Mouse (Mus musculus): ENCODE data around the gene Rbfox2.
"Not testable (repeated sequence)": the region's sequence is repeated elsewhere in the genome, so short reads cannot be mapped to it uniquely, and the experiment has no call there.

Gene Rbfox2

DNA sequence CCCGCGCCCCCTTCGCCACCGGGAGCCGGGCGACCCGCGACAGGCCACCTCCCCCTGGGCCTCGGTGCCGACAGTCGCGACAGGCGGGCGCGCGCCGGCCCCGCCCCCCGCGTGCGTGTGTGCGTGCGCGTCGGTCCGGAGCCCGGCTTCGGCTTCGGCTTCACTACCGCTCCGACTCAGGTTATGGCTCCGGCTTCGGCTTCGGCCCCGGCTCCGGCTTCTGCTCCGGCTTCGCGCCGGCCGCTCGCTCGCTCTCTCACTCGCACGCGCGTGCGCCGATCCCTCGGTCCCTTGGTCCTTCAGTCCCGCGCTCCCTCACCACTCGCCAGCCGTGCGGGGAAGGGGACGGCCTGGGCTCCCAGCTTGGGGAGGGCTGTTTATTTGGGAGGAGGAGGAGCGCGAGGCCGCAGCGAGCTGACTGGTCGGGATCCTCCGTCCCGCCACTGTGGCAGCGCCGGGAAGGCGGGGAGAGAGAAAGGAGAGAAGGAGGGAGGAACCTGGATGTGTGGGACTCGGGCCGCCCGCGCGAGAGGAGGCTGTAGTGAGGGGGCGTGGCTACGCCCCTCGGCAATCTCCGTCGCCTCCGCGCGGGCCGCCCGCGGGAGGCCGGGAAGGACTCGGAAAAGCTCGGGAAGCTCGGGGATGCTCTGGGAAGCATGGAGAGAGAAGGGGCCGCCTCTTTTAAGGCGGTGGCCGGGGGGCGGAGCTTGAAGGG lies at the start of gene Rbfox2:
Gene Rbfox2, minus strand, starts transcription at position 458 of the 715 bp plus-strand sequence.
- in situ Hi-C loops (cut with MboI, MseI) = no loop called here

DNA sequence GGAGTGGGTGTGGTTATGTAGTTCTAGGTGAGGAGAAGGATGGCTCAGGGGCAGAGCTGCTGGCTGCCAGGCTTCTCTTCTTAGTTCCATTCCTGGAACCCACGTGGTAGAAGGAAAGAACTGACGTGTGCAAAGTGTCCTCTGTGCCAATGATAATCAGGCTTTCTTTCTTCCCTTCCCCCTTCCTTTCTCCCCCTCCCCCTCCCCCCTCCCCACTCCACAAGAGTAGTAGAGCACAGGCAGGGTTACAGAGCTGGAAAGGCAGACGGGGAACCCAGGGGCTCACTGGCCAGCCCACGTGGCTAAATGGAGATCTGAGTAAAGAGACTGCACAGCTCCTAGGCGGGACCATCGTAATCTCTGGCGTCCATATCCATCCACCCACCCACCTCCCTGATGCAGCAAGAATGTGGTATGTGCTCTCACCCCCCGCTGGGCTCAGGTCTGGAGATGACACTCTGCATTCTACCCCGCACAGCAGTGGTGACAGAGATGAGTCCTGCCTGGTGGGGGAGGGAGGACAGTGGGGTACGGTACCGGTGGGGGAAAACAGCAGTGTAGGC lies 49.5 kb upstream of the Rbfox2 start:
- in situ Hi-C loops (cut with MboI, MseI) = no loop called here

DNA sequence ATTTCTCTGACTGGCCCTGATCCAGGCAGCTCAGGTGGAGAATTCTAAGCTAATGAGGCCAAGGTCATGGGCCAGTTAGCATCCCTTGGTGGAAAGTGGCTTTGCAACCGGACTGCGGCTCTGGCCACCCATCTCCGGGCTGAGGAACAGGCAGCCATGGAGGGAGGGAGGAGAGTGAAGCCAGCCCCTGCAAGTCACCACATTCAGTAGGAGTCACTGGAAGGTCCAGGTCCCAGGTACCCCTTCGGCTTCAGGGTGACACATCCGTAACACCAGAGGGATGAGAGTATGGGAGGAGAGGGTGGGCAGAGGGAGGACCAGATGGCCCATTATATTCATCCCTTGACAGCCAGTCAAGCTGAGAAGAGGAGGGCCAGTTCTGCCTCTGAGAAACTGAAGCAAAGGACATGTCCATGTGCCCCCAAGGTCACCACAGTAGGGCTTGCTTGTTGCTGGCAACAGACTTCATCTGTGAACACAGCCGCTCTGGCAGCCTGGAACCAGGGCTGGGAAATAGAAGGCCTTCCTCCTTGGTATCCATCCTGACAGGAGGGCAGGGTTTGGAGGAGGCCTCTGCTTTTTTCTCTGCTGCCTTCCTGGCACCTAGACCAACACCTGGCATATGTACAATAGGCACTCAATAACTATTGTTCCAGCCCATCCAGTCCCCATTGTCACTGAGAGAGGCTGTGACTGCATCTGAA lies 48.2 kb upstream of the Rbfox2 start:
- in situ Hi-C loops (cut with MboI, MseI) = no loop called here

DNA sequence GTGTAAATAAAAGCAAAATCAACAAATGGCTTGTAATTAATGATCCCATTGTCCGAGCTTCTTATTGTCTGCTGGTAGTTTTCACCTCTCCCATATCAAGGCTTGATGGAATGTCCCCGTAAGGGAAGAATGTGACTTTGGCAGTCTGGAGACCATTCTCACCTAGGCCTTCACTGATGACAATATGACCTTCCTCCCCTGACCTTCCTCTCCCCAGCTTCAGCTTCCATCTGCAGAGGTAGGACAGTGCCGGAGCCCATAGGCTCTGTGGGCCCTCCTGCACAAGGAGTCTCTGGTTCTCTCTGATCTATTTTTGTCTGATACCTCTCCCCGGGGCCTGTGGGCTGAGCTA lies 47.7 kb upstream of the Rbfox2 start:
- in situ Hi-C loops (cut with MboI, MseI) = no loop called here

DNA sequence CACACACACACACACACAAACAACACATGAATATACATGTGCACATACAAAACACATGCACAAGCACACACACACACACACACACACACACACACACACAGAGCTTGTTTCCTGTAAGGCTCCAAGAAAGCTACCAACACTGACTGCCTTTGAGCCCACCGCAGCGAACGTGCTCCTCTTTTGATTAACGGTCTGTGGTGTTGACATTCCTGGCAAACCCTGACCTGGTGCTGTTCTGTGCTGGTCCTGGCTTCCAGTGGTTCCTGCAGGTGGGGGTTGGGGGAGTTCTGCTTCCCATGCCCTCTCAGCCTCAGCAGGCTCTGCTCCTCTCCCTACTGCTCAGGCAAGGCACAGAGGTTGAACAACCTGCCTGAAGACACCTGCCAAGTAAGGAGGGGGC lies 47.0 kb upstream of the Rbfox2 start:
- in situ Hi-C loops (cut with MboI, MseI) = no loop called here

DNA sequence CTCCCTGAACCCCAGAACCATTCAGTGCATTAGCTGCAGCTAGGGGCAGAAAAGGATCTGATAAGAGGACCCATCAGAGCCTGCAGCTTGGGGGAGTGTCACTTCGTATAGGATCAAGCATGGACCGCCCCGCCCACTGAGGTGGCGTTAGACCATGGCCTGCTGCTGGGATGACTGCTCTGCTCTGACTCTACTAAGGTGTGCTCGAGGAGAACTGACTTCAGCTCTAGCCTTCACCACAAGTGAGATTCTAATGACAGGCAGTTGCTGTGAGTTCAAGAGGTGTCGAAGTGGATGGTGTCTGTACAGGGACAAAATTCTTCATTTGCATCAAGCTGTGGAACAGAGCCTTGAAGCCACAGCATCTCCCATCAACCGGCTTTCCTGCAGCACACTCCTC lies 46.1 kb upstream of the Rbfox2 start:
- in situ Hi-C loops (cut with MboI, MseI) = no loop called here

DNA sequence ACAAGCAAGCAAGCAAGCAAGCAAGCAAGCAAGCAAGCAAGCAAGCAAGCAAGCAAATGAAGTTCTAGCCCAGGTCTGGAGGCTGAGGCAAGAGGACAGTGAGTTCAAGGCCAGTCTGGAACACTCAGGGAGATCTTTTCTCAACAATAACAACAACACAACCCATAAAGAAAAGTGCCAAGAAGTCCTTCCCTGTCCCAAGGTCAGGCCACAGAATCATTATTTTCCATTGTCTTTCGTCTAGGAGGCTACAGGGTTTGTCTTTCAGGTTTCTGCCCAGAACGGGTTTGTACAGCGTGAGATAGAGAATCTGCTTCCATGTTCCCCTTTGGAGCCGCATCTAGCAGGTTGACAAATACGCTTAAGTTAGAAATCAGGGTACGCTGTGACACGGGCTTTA lies 43.3 kb upstream of the Rbfox2 start:
- in situ Hi-C loops (cut with MboI, MseI) = no loop called here

DNA sequence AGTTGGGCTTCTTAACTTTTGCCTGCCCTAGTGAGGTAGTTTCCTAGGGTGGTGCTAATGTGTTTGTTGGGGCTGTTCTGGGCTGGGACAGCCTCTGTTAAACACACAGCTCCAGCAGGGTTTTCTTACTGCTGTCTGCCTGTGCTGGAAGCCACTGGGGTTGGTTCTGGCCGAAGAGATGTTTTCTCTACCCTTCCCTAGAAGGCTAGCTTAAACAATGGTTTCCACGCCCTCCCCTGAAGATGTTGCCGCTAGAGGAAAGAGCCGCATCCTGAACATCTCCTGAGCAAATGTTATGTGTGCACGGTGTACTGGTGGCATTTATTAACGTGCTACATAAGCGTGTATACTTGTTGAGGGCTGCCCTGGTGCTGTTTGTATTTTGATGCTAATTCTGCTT lies 41.3 kb upstream of the Rbfox2 start:
- in situ Hi-C loops (cut with MboI, MseI) = no loop called here

DNA sequence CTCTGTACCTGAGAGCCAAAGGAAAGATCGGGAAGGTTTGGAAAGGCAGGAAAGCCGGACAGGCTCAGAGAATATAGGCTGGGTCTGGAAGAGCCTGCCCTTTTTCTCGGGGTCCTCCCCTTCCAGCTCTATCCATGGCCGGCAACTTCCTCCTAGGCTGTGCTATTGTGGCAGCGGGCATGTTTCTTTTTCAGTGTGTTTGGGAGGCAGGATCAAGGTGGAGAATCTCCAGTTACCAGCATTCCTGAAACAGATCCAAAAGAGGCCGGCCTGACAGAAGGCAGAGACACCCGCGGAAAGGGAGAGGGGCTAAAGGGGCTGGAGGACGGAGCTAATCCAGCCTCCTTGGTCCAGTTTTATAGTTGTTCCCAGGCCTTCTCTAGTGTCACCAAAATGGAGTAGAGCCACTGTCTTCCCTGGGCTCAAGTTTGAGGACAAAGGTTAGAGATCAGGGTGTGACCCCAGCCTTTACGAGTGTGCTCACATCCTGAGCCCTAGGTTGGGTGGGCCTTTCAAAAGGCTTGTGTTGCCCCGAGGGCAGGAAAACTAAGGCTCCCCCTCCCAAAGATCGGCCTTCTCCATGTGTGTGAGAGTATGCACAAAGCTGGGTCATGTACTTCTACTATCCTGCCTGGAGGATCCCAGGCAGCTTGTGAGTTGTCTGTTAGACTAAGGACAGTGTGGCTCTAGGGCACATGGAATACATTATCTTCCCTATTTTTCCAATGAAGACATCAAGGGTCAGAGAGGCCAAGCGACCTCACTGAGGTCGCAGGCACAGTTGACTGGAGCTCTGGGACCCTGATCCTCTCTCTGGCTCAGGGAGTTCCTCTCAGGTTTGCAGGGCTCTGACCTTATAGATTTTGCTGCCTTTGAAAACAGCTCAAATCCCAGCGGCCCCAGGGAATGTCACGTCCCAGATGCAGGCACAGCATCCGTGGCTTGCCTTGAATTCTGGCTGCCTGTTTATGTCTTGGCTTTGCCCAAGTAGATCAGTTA lies 37.6 kb upstream of the Rbfox2 start:
- in situ Hi-C loops (cut with MboI, MseI) = no loop called here

DNA sequence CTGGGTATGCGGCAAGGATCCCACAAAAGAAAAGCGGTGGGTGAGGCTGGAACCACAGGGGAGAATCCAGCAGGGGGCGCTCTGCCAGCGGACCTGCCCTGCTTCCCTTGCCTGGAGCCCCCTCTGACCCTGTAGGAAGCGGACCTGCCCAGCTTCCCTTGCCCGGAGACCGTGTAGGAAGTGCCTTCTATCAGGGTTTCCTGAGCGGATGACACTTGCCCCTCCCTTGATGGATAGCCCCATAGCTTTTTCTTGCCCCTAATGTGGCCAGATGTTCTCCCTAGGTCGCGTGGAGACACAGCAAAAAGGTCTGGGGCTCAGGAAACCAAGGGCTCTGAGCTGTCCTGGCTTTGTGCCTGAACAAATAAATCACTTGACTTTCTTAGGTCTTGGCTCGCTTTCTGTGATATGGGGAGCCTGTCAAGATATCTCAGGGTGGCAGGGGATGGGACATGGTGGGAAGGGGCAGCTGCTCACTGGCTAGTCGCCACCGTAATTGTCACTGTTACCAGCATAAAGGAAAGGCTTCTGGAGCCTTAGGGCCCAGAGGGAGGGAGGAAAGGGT lies 36.8 kb upstream of the Rbfox2 start:
- in situ Hi-C loops (cut with MboI, MseI) = no loop called here

DNA sequence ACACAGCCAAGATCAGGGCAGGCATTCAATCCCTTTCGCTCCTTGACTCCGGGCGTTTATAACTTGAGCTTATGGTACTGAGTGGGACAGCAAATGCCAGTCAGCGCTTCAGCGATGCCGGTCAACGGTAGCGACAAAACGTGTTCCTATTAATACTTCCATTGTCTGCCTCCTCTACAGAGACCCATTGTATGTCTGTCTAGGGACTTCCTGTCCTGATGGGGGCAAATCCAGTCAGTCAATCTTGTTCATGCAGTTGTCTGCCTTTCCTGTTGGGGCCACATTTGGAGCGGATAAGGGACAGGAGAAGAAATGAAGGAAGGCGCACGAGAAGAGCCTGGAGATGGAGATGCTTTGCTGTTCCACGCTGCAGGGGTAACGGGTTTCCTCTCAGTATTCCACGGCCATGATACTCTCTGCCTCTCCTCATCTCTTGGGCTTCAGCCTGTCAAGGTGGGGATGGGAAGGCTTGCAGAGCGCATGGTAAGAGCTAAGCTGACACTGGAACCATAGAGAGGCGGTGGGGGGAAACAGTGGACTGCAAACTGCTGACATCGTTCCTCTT lies 36.2 kb upstream of the Rbfox2 start:
- in situ Hi-C loops (cut with MboI, MseI) = no loop called here

DNA sequence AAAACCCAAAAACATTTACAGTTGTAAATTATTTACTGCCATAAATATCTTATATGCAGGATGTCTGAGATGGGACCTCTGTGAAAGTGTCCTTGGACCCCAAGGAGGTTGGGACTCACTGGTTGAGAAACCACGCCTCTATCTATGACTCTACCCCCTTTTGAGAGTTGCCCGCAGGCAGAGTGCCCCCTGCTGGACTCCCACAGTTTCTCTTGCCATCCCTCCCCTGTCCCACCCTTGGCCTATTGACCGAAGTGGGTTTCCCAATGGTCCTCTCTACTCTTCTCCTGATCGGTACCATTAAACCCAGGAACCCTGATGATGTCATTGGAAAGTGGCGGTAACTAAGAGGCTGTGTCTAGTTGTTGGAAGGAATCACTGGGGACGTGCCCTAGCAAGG lies 35.2 kb upstream of the Rbfox2 start:
- in situ Hi-C loops (cut with MboI, MseI) = no loop called here

DNA sequence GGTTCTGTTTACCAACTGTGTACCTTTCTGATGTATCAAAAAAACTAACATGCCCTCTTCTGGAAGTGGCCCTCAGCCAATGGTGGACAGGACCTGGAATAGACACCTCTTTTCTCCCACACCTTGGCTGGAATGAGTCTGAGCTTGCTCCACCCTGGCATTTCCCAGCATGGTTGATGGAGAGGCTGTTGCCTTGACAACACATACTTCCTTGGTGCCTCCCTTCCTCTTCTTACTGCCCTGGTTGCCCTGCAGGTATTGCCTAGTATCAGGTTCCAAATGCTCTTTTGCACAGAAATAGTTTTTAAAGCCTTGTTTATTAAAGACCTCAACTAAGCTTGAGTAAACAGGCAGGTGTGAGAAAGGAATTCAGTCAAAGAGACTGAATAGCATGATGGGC lies 33.8 kb upstream of the Rbfox2 start:
- in situ Hi-C loops (cut with MboI, MseI) = no loop called here

DNA sequence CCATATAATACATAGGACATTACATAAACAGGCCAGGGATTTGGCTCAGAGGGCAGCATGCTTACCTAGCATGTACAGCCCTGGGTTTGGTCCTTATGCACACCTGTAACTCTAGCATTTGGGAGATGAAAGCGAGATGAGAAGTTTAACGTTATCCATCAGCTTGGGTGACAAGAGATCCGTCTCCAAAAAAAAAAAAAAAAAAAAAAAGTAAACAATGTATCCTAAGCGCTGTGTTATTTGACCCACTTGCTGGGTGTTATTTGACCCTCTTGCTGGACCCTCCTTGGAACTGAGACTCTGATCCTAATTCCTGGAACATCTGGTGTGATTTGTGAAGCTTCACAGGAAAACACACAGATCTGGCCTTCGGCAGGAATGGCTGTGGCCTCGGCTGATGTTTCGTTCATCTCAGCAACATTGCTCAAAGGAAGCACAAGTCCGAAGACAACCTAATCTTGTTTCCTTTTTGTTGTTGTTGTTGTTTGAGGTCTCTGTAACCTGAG lies 32.2 kb upstream of the Rbfox2 start:
- in situ Hi-C loops (cut with MboI, MseI) = no loop called here

DNA sequence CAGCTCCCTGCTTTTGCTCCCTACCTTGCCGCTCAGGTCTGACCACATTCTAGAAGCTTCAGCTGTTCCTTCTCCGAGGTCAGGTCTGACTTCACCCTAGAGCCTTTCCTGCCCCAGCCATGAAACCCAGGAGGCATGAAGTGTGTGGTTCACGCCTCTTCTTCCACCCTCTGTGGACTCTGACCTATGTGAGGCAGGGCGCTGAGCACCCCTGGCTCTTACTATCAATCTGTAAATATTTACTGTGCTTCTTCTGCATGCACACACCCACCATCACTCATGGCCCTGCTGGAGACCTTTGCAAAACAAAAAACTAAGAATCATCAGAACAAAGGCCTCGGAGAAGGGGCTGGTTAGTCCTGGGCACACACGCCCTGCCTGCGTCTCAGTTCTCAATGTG lies 31.6 kb upstream of the Rbfox2 start:
- in situ Hi-C loops (cut with MboI, MseI) = no loop called here

DNA sequence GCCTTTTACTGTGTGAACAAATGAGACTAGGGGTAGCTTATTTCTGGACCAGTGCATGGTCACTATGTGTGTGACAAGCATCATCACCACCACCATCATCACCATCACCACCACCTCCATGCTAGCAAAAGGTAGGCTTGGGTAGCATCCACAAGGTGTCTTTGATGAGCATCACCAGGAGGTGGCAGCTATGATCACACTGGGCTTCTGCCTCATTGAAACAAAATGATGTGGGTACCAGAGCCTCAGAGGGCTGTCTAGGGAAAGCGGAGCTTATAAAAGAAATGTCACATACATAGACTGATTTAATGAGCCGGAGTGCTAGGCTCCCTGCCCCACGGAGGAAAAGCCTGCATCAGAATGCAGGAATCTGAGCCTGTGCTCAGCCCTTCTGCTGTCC lies 31.1 kb upstream of the Rbfox2 start:
- in situ Hi-C loops (cut with MboI, MseI) = no loop called here

DNA sequence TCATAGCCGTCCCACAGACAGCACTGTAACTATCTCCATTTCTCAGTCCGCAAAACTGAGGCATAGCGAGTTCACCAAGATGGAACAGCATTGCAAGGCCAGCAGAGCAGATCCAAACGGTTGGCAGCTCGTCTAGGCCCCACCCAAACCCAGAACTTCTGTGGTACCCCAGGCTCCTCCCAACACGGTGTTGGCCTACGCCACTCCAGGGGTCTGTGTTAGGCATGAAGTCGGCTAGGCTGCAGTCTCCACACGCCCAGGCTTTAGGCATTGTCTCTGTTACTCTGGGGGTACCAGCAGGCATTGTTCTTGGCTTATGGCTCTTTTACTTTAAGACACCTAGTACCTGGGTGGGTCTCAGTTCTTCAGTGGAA lies 30.2 kb upstream of the Rbfox2 start:
- in situ Hi-C loops (cut with MboI, MseI) = no loop called here

DNA sequence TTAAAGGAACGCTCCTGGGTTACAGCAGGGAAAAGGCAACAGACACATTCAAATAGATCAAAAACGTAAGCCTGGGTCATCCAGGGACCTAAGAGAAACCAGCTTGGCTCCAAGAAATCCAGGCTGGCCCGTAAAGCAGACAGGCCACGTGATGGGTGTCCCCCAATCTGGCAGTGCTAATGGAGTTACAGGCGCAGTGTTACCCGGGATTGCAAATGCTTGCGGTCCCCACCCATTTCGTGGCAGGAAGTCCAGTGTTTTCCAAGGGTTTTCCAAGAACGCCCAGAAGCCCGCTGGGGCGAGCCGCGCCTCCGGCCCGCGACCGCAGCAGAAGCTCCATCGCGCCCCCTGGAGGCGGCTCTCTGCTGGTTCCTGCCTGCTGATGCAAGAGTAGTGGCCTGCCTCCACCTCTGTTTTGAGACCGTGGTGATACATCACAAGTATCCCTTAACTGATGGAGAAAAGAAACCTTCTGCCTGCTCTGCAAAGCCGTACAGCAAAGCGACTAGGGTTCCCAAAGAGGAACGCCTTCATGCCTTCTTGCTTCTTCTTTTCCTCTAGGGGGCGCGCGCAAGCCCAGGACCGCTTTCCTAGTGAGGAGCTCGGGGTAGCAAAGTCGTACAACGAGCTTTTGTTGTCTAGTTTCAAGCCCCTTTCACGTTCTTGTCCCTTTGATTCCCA lies 29.6 kb upstream of the Rbfox2 start:
- in situ Hi-C loops (cut with MboI, MseI) = no loop called here

DNA sequence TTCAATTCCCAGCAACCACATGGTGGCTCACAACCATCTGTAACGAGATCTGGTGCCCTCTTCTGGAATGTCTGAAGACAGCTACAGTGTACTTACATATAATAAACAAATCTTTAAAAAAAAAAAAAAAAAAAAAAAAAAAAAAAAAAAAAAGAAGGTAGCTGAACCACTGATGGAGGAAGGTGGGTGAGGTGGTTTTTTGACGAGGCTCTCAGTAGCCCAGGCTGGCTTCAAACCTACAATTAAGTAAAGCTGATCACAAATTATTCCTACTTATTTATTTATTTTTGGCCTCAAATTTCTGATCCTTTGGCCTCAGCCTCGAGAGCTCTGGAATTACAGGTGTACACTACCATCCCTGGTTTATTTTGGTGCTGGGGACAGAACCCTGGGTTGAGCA lies 28.4 kb upstream of the Rbfox2 start:
- in situ Hi-C loops (cut with MboI, MseI) = not testable (repeated sequence)

DNA sequence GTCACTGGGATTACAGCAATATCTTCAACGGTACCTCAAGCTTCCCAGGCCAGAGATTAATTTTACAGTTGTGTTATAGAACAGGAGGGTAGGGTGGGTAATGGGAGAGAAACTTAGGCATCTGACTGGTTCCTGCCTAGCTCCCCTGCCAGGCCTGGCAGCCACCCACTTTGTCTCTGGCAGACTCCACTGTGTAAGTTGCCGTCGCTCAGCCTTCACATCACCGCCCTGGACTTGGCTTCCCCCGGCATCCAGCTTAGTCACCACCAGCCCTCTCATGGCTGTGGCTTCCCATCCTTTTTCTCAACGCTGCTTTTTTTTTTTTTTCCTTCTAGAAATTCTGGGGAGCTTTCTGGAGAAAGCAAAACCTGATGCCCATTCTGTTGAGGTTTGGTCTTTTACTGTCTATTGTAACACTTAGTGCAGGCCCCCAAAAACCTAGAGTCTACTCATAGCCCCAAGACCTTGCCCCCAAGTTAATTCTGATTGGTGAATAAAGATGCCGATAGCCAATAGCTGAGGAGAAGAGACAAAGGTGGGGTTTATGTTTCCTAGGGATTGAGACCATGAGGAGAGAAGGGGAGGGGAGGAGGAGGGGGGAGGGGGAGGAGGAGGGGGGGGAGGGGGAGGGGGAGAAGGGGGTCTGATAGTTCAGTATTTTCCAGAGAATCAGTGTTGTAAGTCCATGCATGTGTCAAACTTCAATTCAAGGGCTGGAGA lies 25.6 kb upstream of the Rbfox2 start:
- in situ Hi-C loops (cut with MboI, MseI) = no loop called here

Measured in T-helper 2 cell (primary cell).